Mouse (Mus musculus): ENCODE data around the gene Ism1. TPM values are rescaled to one million over a fixed set of nuclear protein-coding genes. Genes with fewer than 3 reads are reported as not detected.

Ism1 gene
- not detected in 2 replicates for total RNA-seq (2017)

DNA sequence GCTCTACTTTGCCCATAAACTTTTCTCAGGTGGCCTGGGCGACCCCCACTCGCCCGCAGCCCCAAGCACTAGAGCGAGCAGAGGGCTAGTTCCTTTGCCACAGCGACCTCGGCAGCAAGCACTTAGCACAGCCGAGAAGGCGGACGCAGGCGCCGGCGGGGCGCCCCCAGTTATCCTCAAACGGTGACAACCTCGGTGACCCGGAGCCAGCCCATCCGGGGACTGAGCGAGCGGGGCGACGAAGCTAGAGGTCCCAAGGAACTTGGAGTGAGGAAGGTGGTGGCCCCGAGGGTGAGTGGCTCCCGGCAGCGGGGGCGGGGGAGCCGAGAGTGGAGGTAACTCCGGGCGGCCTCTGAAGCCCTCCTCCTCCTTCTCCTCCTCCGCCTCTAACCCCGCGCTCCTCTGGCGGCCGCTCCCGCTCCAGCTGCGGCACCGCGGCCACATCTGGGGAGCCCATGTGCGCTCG lies at the start of gene Ism1:
Gene Ism1, plus strand, starts transcription at position 370 of the 466 bp plus-strand sequence.
- ATAC-seq (replicated peaks; ENCODE audit: low read depth, poor library complexity, severe bottlenecking): peak; percentile 40

DNA sequence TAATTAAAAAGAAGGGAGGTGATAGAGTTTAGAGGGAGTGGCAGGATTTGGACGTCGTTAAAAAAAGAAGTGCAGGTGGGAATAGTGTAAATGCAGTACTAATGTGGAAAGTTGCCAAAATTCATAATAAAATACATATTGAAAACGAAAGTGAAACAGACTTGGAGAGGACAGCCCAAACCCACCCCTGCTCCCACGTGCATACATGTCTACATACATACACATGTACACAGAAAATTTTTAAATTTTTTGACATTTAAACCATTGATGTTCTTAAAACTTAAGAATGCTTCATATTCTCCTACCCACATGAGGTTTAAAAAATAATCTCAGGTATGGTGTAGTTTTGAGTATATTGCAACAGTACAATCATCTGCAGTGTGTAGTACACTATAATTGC lies 49.2 kb upstream of the Ism1 start:
- 0 out of 2 replicates have a peak, but pooled peaks have one; percentile 36 for ATAC-seq (replicated peaks; ENCODE audit: low read depth, poor library complexity, severe bottlenecking)

DNA sequence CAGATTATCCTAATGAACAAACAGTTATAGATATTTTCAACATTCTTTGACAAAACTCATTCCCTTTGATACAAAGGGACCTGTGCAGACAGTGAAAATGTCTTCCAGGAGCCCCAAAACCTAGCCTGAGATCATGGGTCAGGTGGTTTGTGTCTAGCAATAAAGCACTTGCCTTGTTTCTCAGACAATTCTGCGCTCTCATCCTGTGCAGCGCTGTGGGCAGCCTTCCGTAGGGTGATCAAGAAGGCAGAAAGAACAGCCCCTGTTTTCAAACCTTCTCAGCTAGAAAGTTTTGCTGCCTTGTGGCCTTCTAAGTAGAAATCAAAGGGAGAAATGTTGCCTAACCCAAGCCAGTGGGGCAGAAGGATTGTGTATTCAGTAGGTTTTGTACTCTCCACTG lies 48.3 kb upstream of the Ism1 start:
- no peak for ATAC-seq (replicated peaks; ENCODE audit: low read depth, poor library complexity, severe bottlenecking)

DNA sequence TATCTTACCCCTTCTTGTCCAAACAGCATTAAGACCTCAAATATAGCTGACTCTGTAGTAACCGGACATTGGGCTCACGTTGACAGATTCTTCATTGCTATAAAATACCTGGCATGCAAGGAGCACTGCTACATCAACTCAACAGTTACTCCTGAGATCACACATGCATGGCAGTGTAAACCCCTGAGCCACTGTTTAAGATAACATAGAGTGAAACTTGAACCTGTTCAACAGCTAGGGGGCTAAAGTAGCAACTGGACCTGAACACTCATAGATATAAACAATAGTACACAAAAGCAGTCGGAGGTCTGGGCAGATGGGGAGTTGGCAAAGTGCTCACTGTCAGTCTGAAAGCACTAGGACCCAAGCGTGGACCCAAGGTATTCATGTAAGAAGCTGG lies 43.5 kb upstream of the Ism1 start:
- ATAC-seq (replicated peaks; ENCODE audit: low read depth, poor library complexity, severe bottlenecking): no peak

DNA sequence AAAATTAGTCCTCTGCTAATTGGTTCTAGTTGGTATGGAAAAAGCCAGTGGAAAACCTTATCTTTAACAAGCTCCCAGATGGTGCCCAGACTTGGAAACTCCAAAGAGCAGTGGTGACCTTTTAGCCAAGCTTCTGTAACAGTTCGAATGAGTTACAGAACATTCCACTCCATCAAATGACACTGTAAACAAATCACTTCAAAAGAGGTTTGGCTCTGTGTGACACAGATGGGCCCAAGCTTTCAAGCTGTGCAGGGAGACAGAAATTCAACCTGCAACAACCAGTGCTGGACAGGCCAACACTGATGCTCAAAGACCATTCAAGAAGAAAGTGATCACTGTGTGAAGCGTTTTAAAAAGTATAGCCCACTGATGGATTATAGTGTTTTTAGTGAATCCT lies 40.1 kb upstream of the Ism1 start:
- ATAC-seq (replicated peaks; ENCODE audit: low read depth, poor library complexity, severe bottlenecking): no peak

DNA sequence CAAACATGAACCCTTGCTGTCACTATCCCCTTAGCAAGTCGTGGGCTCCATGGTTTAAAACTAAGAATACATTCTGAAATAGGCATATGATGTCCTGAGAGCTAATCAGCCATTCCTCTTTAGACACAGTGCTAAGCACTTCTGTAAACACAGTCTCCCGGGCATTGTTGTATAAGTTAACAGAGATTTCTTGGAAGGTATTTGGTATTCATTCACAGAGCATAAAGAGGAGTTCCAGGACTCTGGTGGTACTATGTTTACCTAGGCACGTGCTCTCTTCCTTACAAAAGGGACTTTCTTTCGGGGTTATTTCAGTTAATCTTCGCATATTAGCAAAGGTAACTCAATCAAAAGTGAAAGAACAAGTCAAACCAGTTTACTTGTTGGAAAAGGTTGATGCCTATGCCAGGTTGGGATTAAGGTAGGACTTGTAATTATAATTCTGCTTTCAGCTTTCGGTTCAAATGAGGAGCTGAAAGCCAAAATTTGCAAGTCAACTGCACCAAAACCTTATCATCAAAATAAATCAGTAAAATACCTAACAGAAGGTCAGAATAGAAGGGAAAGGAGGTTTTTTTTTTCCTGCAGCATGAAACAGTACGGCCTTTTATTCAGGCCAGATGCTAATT lies 36.1 kb upstream of the Ism1 start:
- ATAC-seq (replicated peaks; ENCODE audit: low read depth, poor library complexity, severe bottlenecking): no peak

DNA sequence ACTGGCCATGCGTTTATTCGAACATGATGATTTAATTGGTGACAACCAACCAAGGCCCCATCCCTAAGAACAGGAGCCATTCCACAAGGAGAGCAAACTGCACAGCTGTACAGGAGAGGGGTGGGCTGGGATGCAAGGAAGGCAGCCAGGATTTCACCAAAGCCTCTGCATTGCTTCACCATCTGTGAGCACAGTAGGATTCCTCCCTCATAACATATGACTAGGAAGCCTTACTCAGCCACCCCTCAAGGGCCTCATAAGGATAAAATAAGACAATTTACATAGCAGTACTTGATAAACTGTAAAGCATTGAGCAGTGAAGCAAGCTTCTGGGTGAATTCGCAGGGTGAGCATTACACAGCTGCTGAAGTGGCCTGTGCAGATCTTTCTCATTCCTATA lies 28.5 kb upstream of the Ism1 start:
- no peak for ATAC-seq (replicated peaks; ENCODE audit: low read depth, poor library complexity, severe bottlenecking)

DNA sequence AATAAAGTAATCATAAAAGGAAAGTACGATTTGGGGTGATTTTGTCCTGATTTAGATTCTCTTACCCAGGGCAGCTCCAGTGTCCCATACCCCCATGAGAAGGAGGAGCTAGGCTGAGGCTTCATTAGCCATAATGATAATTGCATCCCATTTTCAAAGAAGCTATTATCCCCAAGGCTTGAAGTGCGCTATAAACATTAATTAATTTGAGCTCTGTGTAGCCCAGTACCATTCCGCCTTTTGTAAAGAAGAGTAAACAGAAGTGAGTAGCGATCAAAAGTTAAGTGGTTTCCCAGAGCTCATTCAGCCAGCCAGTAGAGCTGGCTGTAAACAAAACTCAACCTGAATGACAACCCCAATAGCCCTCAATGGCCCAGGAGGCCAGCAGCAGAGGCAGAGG lies 21.2 kb upstream of the Ism1 start:
- ATAC-seq (replicated peaks; ENCODE audit: low read depth, poor library complexity, severe bottlenecking): no peak

DNA sequence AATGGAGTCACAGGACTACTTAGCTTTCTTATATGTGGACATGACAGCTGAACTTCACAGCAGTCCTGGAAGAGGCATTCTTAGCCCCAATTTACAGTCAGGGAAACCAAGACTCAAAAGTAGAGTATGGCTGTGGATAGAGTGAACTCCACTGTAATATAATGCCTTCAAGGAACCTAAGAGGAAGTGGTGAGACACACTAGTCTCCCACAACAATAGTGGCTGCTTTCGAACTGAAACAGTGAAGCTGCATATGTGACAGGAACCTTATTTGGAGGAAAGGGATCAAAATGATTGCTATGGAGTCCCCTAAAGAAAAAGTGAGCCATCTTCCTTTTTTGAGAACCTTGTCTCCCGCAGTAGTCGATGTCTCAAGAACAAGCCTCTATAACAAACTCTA lies 6.1 kb upstream of the Ism1 start:
- peak; percentile 64; the same call in 1 of the 2 replicates for ATAC-seq (replicated peaks; ENCODE audit: low read depth, poor library complexity, severe bottlenecking)

DNA sequence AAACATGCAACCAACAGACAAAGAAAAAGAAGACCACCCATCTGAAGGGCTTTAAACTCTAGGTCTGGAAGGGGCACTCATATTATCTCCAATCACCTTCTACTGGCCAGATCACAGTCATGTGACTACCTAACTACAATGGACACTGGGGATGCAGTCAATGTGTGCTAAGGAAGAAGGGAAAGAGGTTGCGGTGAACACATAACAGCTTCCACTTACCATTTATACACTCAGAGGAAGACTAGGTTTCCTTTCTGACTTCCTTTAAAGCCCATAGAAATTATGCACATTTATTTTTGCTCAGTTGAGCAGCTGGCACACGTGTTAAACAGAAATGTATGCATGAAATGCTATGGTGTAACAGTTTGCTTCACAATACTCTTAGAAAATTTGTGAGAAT lies 5.6 kb upstream of the Ism1 start:
- ATAC-seq (replicated peaks; ENCODE audit: low read depth, poor library complexity, severe bottlenecking): peak; percentile 43

DNA sequence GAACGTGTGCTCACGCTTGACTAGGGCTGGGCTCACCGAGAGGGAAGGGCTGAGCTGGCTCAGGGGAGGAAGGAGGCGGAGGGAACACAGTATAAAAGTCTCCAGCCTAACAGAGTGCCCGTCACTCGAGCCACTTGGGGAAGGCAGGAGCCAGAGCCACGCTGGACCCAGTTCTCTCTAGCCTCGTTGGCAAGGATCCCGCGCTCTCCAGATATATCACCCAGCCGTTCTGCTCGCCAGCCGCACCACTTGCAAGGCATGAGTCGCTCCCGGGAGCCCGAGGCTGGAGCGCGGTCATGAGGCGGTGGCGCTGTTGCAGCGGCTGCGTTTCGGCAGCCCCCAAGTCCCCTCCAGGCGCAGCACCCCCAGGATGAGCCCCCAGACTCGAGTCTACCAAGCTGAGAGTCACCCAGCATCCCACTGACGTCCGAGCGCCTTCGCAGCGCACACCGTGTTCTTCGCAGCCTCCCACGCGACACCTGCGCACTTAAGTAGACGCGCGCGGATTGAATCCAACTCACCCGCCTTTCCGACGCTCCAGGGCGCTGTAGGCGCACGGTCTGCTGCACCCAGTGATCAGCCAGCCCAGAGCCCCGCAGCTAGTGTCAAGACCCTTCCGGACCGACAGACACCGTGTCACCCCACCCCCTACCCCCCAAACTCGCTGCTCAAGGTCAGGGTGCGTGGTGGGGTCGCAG lies 764 bp upstream of the Ism1 start:
- peak; percentile 64 for ATAC-seq (replicated peaks; ENCODE audit: low read depth, poor library complexity, severe bottlenecking)

DNA sequence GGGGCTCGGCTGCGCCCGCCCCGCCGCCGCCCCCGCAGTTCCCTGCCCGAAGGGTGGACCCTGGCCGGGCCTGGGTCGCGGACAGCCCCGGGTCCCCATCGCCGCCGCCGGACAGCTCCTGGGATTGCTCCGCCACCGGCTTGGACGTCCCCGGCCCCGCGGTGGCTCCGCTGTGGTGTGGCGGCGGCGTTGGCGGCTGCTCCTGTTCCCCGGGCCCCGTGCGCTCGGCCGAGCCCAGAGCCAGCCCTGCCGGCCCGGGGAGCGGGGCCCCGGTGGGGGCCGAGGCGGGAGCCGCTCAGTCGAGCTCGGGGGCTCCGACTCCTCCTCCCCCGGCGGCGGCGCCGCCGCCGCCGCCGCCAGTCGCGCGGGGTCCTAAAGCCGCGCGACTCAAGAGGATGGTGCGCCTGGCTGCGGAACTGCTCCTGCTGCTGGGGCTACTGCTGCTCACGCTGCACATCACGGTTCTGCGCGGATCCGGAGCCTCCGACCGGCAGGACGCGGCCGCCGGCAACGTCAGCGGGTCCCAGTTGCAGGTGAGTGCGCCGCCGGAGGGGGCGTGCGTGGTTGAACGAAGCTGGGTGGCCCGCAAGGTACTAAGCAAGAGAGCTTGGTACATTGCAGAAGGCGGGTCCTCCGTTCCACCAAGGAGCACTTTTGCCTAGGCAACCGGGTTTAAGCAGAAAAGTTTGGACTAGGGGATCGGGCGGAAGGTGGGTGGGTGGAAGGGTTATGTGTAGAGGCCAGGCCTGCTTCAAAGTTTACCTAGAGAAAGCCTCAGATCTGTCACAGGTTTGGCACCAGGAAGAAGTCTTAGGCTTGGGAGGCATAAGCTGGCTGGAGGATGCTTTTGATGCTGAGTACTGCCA lies 530 bp downstream of the Ism1 start:
- ATAC-seq (replicated peaks; ENCODE audit: low read depth, poor library complexity, severe bottlenecking): peak; percentile 62

DNA sequence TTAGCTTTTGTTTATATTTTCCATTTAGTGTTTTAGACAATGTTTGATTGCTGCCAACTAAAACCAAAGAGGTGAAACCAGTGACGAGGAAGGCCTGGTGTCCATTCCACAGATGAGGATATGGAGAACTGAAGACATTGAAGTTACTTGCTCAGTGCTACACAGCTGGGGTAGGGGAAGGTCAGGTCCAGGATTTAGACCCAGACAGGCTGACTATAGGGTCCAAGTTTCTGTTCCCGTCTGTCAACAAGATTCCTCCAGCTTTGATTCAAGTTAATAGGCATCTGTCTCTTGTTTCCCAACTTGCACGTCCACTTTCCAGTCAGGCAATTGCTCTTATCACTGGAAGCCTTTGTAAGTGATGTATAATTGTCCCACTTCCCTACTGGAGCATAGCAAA lies 4.6 kb downstream of the Ism1 start:
- ATAC-seq (replicated peaks; ENCODE audit: low read depth, poor library complexity, severe bottlenecking): no peak

DNA sequence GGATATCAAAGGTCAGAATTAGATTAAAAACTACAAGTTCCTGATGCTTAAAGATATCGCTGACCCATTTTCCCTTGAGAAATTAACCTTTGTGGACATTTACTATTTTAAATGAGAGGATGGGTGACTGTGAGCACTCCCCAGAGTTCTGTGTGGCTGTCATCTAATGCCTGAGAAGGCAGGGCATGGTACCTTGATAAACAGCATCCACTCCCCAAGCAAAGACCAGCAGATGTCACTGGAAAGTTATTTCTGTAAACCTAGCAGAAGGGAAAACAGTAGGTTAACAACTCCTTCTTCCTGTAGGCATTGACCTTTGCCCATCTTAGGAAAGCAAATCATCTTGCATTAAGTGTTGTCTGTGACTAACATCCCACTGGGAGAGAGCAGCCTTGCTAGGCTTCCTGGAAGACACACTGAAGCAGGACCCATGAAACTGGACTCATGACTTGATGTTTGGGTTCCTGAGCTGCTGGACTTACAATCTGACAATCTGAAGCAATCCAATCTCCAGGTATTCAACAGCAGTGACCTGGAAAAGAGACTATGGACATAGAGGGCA lies 11.5 kb downstream of the Ism1 start:
- ATAC-seq (replicated peaks; ENCODE audit: low read depth, poor library complexity, severe bottlenecking): no peak

DNA sequence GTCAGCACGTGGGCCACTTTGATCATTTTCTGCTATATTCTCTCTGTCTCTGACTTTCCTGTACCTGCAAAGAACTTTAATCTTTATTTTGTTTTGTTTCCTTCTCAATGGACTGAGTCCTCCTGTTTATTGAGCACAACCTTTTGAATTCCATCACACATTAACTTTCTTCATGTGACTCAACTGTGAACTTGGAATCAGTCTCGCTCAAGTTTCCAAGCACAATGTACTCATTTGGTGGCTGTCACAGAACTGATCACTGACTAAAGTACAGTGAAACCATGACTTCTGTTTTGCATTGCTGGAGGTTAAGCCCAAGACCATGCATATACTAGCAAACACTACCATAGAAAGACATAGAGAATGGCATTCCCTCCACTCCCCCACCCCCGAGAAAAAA lies 15.5 kb downstream of the Ism1 start:
- no peak for ATAC-seq (replicated peaks; ENCODE audit: low read depth, poor library complexity, severe bottlenecking)

DNA sequence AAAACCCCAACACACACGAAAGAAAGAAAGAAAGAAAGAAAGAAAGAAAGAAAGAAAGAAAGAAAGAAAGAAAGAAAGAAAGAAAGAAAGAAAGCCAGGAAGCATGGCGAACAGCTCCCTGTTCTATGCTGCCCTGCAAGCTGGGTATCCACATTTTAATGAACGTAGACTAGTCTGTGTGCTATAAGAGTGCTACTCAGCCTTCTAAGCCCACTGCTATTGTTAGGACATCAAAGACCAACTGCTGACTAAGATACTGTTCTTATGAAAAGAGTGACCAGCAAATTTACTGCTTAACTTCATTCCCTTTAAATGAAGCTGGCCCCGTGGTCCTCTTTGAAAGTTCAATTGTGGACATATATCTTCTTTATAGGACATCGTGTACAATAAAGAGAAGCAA lies 16.7 kb downstream of the Ism1 start:
- ATAC-seq (replicated peaks; ENCODE audit: low read depth, poor library complexity, severe bottlenecking): no peak

DNA sequence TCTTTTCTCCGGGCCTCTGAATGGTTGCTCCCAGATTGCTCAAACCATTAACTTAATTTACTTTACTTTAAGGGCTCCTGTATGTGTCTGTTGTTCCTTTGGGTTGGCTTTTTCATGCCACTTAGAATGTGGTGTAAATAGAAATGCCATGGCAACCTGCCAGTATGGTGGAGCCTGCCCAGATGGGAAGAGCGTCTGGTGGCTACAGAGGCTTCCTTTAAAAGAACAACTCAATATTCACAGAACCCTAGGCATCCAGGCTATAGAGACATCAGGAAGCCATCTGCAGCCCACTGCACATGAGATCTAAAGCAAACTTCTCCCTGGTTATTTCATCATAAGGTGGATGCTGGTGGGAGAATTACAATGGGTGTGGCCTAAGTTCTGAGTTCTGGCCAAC lies 18.6 kb downstream of the Ism1 start:
- ATAC-seq (replicated peaks; ENCODE audit: low read depth, poor library complexity, severe bottlenecking): no peak

DNA sequence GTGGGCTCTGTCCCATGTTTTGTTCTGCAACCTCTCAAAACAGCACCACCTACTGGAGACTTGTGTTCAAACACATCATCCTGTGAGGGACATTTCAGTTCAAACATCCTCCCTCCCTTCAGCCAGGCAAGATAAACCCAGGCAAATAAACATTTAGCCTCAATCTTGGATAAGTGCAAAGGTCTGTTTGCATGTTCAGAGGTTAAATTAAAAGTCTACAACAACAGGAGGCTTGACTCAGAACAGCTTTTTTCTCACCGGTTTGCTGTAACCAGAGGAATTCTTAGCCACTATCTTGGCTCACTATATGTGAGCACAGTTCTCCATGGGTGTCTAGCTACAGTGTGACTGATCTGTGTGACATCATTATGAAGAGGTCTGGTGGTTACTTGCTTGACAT lies 22.6 kb downstream of the Ism1 start:
- no peak for ATAC-seq (replicated peaks; ENCODE audit: low read depth, poor library complexity, severe bottlenecking)

DNA sequence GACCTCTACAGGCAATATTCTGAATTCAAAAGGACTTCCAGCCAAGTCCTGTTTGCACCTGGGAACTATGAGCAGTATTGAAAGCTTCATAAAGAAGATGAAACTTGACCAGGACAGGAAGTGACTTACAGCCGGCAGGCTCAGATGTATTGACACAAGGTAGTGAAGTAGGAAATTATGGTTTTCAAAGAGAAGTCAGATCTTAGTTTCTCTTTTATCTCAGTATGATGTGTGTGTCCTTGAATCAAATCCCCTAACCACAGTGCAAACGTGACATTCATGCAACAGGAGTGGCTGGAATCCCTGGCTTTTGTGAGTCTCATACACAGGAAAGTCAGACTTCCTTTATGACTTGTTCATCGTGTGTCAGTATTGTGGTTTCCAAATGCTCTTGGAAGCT lies 27.0 kb downstream of the Ism1 start:
- no peak for ATAC-seq (replicated peaks; ENCODE audit: low read depth, poor library complexity, severe bottlenecking)

DNA sequence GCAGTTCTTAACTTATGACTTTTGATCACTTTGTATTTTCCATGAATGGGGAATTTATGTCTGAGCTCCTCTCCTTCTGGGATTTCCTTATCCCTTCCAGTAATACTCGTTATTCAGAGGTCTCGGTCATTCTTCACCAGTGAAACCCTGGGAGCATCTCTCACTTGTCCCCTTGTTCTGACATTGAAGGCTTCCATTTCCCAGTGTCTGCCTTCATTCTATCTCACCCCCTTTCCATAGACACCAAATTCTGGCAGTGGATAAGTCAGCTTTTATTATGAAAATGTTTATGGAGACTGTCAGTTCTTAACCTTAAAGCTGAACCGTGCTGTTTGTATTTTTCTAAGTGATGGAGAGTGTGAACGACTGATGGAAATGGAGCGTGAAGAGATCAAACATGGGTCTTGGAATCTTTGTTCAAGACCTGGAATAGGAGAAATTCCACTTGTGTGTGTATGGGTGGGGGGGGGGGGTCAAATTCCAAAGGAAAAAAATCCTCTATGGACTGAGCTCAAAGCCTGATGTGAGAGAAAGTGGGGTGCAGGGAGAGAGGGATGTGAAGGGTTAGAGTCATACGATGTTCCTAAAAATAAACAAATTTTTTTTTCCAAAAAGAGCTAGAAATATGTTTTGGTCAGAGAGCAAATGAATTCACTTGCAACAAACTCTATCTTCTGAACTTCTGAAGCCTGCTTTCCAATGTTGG lies 30.4 kb downstream of the Ism1 start:
- no peak for ATAC-seq (replicated peaks; ENCODE audit: low read depth, poor library complexity, severe bottlenecking)
